Mouse (Mus musculus): ENCODE data around the gene Olfr38. TPM values are rescaled to one million over a fixed set of nuclear protein-coding genes. Genes with fewer than 3 reads are reported as not detected.
A peak's percentile ranks its signal among the peaks of the same experiment; 100 is the strongest.

The Olfr38 gene
- not detected in 2 replicates for polyA plus RNA-seq (2012; rRNA removed)

- WGBS: 68% methylated on average over 1 of the region's 1 CpGs
- TF ChIP-seq POLR2A (IDR thresholded peaks at IDR 0.05; ENCODE audit: low read depth, low read length): no peak
- TF ChIP-seq CTCF (IDR thresholded peaks at IDR 0.05; ENCODE audit: extremely low read depth, insufficient read length, insufficient replicate concordance, low read depth, low read length): no peak
Observed at GRCm38 (mm10) chr6:42756104-42756503, at the start of gene Olfr38. Olfr38 (plus strand) TSS chr6:42756404.

GRCm38 (mm10) chr6:42709291-42710211 lies 46.7 kb upstream of the Olfr38 start, which contains the start of gene Tcaf1:
Tcaf1 (minus strand) TSS chr6:42710088.
- H3K4me3 ChIP-seq (ENCODE audit: low read depth, low read length): peak within 1 kb of the TSS; percentile 70
- H3K27me3 ChIP-seq (ENCODE audit: control insufficient read depth, insufficient read depth, low read length): no peaks in the 10 kb centered on the region
- WGBS: 20% methylated on average over 28 of the region's 28 CpGs
- no peak for TF ChIP-seq POLR2A (IDR thresholded peaks at IDR 0.05; ENCODE audit: low read depth, low read length)
- TF ChIP-seq CTCF (IDR thresholded peaks at IDR 0.05; ENCODE audit: extremely low read depth, insufficient read length, insufficient replicate concordance, low read depth, low read length): no peak
- no peaks in the 10 kb centered on the region for H3K4me1 ChIP-seq (ENCODE audit: control insufficient read depth, insufficient read depth, insufficient read length, low read length)
- no peak within 1 kb of the TSS; the same call in 1 of the 2 replicates for H3K27ac ChIP-seq (ENCODE audit: insufficient read depth, low read depth, low read length)
- H3K36me3 ChIP-seq (ENCODE audit: control insufficient read depth, insufficient read depth, low read length): no peaks in the 10 kb centered on the region

More at GRCm38 (mm10) chr6:42756104-42756503, at the start of gene Olfr38:
- Histone ChIP-seq H3K27me3 (ENCODE audit: control insufficient read depth, insufficient read depth, low read length) (no peaks in the 10 kb centered on the region), H3K27ac (ENCODE audit: insufficient read depth, low read depth, low read length) (no peak within 1 kb of the TSS), H3K36me3 (ENCODE audit: control insufficient read depth, insufficient read depth, low read length) (no peaks in the 10 kb centered on the region), H3K4me1 (ENCODE audit: control insufficient read depth, insufficient read depth, insufficient read length, low read length) (no peaks in the 10 kb centered on the region), H3K4me3 (ENCODE audit: low read depth, low read length) (no peak within 1 kb of the TSS)

- no peak for TF ChIP-seq CTCF (IDR thresholded peaks at IDR 0.05; ENCODE audit: extremely low read depth, insufficient read length, insufficient replicate concordance, low read depth, low read length)
- TF ChIP-seq POLR2A (IDR thresholded peaks at IDR 0.05; ENCODE audit: low read depth, low read length): no peak
- 49% methylated on average over 8 of the region's 8 CpGs for WGBS
- Histone ChIP-seq H3K4me3 (ENCODE audit: low read depth, low read length) (no peak overlapping the region), H3K27ac (ENCODE audit: insufficient read depth, low read depth, low read length) (no peak overlapping the region), H3K27me3 (ENCODE audit: control insufficient read depth, insufficient read depth, low read length) (no peaks in the 10 kb centered on the region), H3K36me3 (ENCODE audit: control insufficient read depth, insufficient read depth, low read length) (no peaks in the 10 kb centered on the region), H3K4me1 (ENCODE audit: control insufficient read depth, insufficient read depth, insufficient read length, low read length) (no peaks in the 10 kb centered on the region)
Observed at GRCm38 (mm10) chr6:42714668-42715067, 41.5 kb upstream of the Olfr38 start.

GRCm38 (mm10) chr6:42717973-42718372 lies 38.2 kb upstream of the Olfr38 start:
- Histone ChIP-seq H3K27ac (ENCODE audit: insufficient read depth, low read depth, low read length) (no peak overlapping the region), H3K4me1 (ENCODE audit: control insufficient read depth, insufficient read depth, insufficient read length, low read length) (no peaks in the 10 kb centered on the region), H3K36me3 (ENCODE audit: control insufficient read depth, insufficient read depth, low read length) (no peaks in the 10 kb centered on the region), H3K4me3 (ENCODE audit: low read depth, low read length) (no peak overlapping the region), H3K27me3 (ENCODE audit: control insufficient read depth, insufficient read depth, low read length) (no peaks in the 10 kb centered on the region)
- TF ChIP-seq CTCF (IDR thresholded peaks at IDR 0.05; ENCODE audit: extremely low read depth, insufficient read length, insufficient replicate concordance, low read depth, low read length): no peak
- TF ChIP-seq POLR2A (IDR thresholded peaks at IDR 0.05; ENCODE audit: low read depth, low read length): no peak

GRCm38 (mm10) chr6:42739071-42739470 lies 17.1 kb upstream of the Olfr38 start, which contains the start of gene Olfr453:
Olfr453 (plus strand) TSS chr6:42739371.
- 92% methylated on average over 1 of the region's 1 CpGs for WGBS
- no peaks in the 10 kb centered on the region for H3K27me3 ChIP-seq (ENCODE audit: control insufficient read depth, insufficient read depth, low read length)
- TF ChIP-seq CTCF (IDR thresholded peaks at IDR 0.05; ENCODE audit: extremely low read depth, insufficient read length, insufficient replicate concordance, low read depth, low read length) (no peak), POLR2A (IDR thresholded peaks at IDR 0.05; ENCODE audit: low read depth, low read length) (no peak)

GRCm38 (mm10) chr6:42742303-42742702 lies 13.9 kb upstream of the Olfr38 start:
- Histone ChIP-seq H3K4me1 (ENCODE audit: control insufficient read depth, insufficient read depth, insufficient read length, low read length) (no peaks in the 10 kb centered on the region), H3K27ac (ENCODE audit: insufficient read depth, low read depth, low read length) (no peak overlapping the region), H3K4me3 (ENCODE audit: low read depth, low read length) (no peak overlapping the region), H3K27me3 (ENCODE audit: control insufficient read depth, insufficient read depth, low read length) (no peaks in the 10 kb centered on the region), H3K36me3 (ENCODE audit: control insufficient read depth, insufficient read depth, low read length) (no peaks in the 10 kb centered on the region)
- 76% methylated on average over 5 of the region's 5 CpGs for WGBS
- TF ChIP-seq CTCF (IDR thresholded peaks at IDR 0.05; ENCODE audit: extremely low read depth, insufficient read length, insufficient replicate concordance, low read depth, low read length) (no peak), POLR2A (IDR thresholded peaks at IDR 0.05; ENCODE audit: low read depth, low read length) (no peak)

More at GRCm38 (mm10) chr6:42739071-42739470, 17.1 kb upstream of the Olfr38 start, which contains the start of gene Olfr453:
- Histone ChIP-seq H3K36me3 (ENCODE audit: control insufficient read depth, insufficient read depth, low read length) (no peaks in the 10 kb centered on the region), H3K4me1 (ENCODE audit: control insufficient read depth, insufficient read depth, insufficient read length, low read length) (no peaks in the 10 kb centered on the region), H3K4me3 (ENCODE audit: low read depth, low read length) (no peak within 1 kb of the TSS), H3K27ac (ENCODE audit: insufficient read depth, low read depth, low read length) (no peak within 1 kb of the TSS)

GRCm38 (mm10) chr6:42747846-42748245 lies 8.4 kb upstream of the Olfr38 start:
- TF ChIP-seq CTCF (IDR thresholded peaks at IDR 0.05; ENCODE audit: extremely low read depth, insufficient read length, insufficient replicate concordance, low read depth, low read length): no peak
- no peak for TF ChIP-seq POLR2A (IDR thresholded peaks at IDR 0.05; ENCODE audit: low read depth, low read length)
- Histone ChIP-seq H3K27ac (ENCODE audit: insufficient read depth, low read depth, low read length) (no peak overlapping the region), H3K4me1 (ENCODE audit: control insufficient read depth, insufficient read depth, insufficient read length, low read length) (no peaks in the 10 kb centered on the region), H3K4me3 (ENCODE audit: low read depth, low read length) (no peak overlapping the region), H3K36me3 (ENCODE audit: control insufficient read depth, insufficient read depth, low read length) (no peaks in the 10 kb centered on the region), H3K27me3 (ENCODE audit: control insufficient read depth, insufficient read depth, low read length) (no peaks in the 10 kb centered on the region)
